Mouse (Mus musculus) embryonic fibroblast, embryonic 13.5 days (primary cell): ENCODE measurements around the gene Tsacc. TPM values are rescaled to one million over a fixed set of nuclear protein-coding genes. Genes with fewer than 3 reads are reported as not detected.
"Not testable (repeated sequence)": the region's sequence is repeated elsewhere in the genome, so short reads cannot be mapped to it uniquely, and the experiment has no call there.

Experiments used
- H3K27ac ChIP-seq: 2 replicates; pipeline ENCODE4 v1.5.1; 2012; ENCODE audit warnings: low read length, control low read depth, inconsistent platforms; ENCODE audit not compliant: insufficient read depth
- H3K4me1 ChIP-seq: 2 replicates; pipeline ENCODE4 v1.6.1; 2011; ENCODE audit warnings: low read length; ENCODE audit not compliant: control insufficient read depth, insufficient read depth
- H3K4me3 ChIP-seq: 2 replicates; pipeline ENCODE4 v1.5.1; 2011; ENCODE audit warnings: mild to moderate bottlenecking, control low read depth, low read length; ENCODE audit not compliant: insufficient read depth
- CTCF ChIP-seq: IDR thresholded peaks from 2 replicates; pipeline ENCODE4 v1.5.1; 2011; ENCODE audit warnings: mild to moderate bottlenecking, control low read depth, low read length, moderate library complexity, borderline replicate concordance; ENCODE audit not compliant: insufficient read depth
- POLR2A ChIP-seq: IDR thresholded peaks from 2 replicates; pipeline ENCODE4 v1.6.1; 2011; ENCODE audit warnings: low read depth, mild to moderate bottlenecking, control low read depth, low read length, moderate library complexity
- polyA plus RNA-seq: library from polyadenylated mRNA; stranded (reverse); fragments of >200 nt; gene quantifications from 2 replicates; pipeline ENCODE4 v1.2.4, GENCODE M21; 2011; ENCODE audit warnings: low read depth; ENCODE audit not compliant: missing spikeins, insufficient read length

Gene Tsacc
- polyA plus RNA-seq, 1 experiment: 5.5 TPM

GRCm38 (mm10) chr3:88328956-88329355 is 32.2 kb upstream of the Tsacc start:
- H3K27ac ChIP-seq: no peak overlapping the region
- H3K4me1 ChIP-seq: no peaks in the 10 kb centered on the region
- no peak overlapping the region for H3K4me3 ChIP-seq
- TF ChIP-seq CTCF: no peak
- no peak for TF ChIP-seq POLR2A

DNA sequence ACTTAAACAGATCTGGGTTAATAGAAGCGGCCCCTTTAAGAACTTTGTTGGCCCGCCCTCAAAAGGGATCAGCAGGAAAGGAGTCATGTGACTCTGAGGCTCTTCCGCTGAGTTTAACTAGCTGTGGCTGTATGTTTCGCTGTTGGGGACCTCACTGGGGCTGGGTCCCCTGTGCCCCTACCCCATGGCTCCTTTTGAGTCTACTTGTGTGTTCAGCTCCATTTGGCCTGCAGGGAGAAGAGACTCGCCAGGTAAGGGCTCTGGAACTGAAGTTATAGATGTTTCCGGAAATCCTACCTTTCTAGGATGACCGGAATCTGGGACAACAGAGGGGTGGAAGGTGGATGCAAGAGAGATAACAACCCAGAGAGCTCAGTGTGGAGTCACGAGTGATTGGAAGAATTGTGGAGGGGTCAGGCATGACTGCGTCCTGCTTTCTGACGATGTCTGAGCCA is 28.2 kb upstream of the Tsacc start, which contains the start of gene Glmp:
TSS of gene Glmp (plus strand) at position 73 of the 455 bp plus-strand sequence.
- Histone ChIP-seq H3K4me1 (no peaks in the 10 kb centered on the region), H3K4me3 (peak within 1 kb of the TSS; percentile 96), H3K27ac (no peak within 1 kb of the TSS)
- no peak for TF ChIP-seq CTCF
- TF ChIP-seq POLR2A: peak; percentile 89

DNA sequence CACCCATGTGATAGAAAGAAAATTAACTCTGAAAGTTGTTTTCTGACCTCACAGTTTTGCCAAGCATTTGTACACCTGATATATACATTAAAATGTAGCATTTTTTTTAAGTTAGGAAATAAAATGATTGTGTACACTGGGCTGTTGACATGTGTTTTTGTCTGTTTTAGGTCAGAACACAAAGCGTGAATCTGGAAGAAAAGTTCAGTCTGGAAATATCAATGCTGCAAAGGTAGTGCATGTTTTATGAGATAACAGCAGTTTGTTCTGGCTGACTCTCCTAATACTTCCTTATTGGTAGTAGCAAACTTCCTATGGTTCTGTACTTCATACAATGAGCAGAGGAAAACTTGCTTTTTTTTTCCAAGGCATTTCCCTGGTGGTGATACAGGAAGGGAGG is 2.4 kb upstream of the Tsacc start:
- TF ChIP-seq CTCF (no peak), POLR2A (no peak)

DNA sequence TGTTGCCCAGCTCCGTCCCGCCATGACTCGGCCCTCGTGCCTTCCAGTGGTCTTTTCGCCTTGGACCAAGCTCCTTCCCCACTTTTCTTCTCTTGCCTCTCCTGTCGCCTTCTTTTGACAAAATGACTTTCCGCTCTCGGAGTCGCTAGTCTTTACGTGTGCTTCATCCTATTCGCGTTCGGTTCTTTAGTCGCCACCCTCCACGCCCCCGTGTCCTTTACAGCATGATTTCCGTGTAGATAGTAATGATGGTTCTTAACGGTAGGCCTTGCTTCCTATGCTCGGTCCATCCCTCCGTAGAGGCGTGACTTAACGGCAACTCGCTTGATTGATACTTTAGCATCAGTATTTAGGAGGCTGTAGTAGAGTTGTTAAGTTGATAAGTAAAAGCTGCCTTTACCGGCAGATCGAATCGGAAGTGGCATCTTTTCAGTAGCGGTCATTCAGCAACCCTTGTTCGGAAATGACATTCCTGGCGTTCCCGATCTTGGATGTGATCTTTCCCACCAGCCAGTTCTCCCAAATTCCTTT is 587 bp upstream of the Tsacc start:
- H3K4me3 ChIP-seq: peak overlapping the region; percentile 92
- H3K4me1 ChIP-seq: no peaks in the 10 kb centered on the region
- no peak; the same call in 1 of the 2 replicates for TF ChIP-seq POLR2A
- TF ChIP-seq CTCF: no peak
- H3K27ac ChIP-seq: peak overlapping the region; percentile 81

More for the DNA sequence above, 2.4 kb upstream of the Tsacc start:
- H3K4me1 ChIP-seq: no peaks in the 10 kb centered on the region
- no peak overlapping the region for H3K27ac ChIP-seq
- H3K4me3 ChIP-seq: no peak overlapping the region

- Histone ChIP-seq H3K27ac (peak overlapping the region; percentile 77), H3K4me1 (no peaks in the 10 kb centered on the region), H3K4me3 (peak overlapping the region; percentile 55)
- TF ChIP-seq POLR2A (no peak; the same call in 1 of the 2 replicates), CTCF (no peak)
Observed at GRCm38 (mm10) chr3:88296110-88296560, 664 bp downstream of the Tsacc start.

- not testable (repeated sequence) for H3K4me1 ChIP-seq, H3K27ac ChIP-seq
- peak overlapping the region; percentile 55; the same call in 1 of the 2 replicates for H3K4me3 ChIP-seq
Observed at GRCm38 (mm10) chr3:88295272-88295671, 1.5 kb downstream of the Tsacc start.

DNA sequence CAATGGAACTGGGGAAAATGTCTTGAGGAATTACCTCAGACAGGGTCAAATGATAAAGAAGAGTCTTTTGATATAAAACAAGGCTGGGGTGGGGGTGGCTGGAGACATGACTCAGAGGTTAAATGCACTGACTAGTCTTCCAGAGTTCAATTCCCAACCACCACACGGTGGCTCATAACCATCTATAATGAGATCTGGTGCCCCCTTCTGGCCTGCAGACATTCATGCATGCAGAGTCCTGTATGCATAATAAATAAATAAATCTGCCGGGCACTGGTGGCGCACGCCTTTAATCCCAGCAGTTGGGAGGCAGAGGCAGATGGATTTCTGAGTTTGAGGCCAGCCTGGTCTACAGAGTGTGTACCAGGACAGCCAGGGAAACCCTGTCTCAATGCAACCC is 4.8 kb downstream of the Tsacc start:
- H3K4me1 ChIP-seq: no peaks in the 10 kb centered on the region
- H3K27ac ChIP-seq: no peak overlapping the region
- H3K4me3 ChIP-seq: no peak overlapping the region
- TF ChIP-seq POLR2A (no peak), CTCF (no peak)

GRCm38 (mm10) chr3:88288133-88288713 is 8.6 kb downstream of the Tsacc start:
- not testable (repeated sequence) for H3K4me1 ChIP-seq, H3K4me3 ChIP-seq, H3K27ac ChIP-seq

DNA sequence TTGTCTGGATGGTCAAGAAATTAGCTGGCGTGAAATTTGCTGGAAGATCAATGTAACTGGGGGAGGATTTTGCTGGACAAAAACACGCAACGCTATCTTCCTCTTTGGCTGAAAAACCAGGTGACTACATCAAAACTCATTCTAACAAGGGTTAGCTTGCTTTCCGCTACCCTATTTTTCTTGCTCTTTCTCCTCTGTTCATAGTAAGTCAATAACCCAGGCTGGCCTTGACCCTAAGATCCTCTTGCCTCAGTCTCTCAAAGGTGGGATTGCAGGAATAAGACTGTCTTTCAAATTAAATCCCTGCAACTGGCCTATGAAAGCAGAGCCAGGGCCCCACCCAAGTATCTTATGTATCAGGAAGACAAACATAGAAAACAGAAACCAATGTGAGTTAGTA is 9.7 kb downstream of the Tsacc start, which contains the start of gene Gm38392:
TSS of gene Gm38392 (minus strand) at position 101 of the 400 bp plus-strand sequence.
- no peak within 1 kb of the TSS for H3K27ac ChIP-seq
- H3K4me1 ChIP-seq: no peaks in the 10 kb centered on the region
- no peak within 1 kb of the TSS for H3K4me3 ChIP-seq
- TF ChIP-seq POLR2A: no peak
- no peak for TF ChIP-seq CTCF

- not testable (repeated sequence) for H3K4me1 ChIP-seq, H3K4me3 ChIP-seq, H3K27ac ChIP-seq
Observed at GRCm38 (mm10) chr3:88285565-88285895, 11.3 kb downstream of the Tsacc start.

DNA sequence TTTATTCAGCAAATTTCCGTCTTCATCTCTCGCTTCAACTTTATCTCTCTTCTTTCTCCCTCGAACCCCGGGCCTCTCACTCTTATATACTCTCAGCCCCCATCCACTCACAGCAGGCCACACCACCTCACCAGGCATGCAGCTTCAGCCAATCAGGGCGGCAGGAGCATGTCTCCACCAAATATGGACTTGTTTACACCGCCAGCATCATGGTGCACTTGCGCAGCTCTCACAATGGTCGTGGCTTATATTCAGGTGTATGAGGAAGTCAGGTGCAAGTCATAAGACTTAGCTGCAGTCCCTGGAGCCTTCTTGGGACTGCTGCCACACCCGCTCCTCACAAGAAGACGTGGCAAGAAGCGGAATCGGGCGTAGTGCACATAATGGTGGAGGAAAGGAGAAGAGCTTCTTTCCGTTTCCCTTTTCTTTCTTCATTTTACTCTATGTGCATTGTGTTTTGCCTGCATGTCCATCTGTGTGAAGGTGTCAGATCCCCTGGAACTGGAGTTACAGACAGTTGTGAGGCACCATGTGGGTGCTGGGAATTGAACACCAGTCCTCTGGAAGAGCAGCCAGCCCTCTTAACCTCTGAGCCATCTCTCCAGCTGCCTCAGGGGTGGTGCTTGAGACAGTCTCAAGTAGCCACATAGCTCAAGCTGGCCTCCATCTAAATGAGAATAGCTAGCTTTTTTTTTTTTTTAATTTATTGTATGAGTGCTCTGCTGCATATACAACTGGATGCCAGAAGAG is 11.8 kb downstream of the Tsacc start:
- not testable (repeated sequence) for H3K4me1 ChIP-seq, H3K4me3 ChIP-seq, H3K27ac ChIP-seq

DNA sequence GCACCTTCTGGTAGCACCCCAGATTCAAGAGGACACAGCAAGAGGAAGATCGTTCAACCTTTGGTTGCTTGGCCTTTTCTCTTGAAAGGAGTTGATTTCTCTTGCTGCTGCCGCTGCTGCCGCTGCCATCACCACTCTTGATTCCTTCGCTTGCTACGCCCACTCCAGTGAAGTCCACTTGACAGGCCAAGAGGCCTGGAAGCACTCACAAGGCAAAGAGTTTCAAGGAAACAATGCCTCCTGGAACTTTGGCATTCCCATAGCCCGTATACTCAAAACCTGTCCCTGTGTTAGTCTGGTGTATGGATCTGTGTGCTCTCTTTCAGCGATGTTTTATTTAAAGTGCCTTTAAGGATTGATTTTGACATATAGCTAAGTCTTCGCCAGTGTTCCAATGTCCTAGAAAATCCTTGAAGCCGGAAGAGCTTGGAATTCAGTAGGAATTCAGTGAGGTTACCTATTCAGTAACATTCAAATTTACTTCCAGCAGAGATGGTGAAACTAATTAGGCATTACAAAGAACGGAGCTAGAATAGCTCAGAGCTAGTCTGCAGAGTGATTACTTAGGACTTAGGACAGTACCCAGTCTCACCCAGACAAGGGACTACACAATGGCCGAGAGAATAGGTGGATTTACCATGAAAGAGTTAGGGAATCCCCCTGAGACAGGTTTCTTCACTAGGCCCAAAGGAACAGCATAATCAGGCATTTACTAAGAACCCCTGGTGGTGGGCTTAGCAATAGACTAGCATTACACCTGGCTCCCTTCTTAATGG is 15.5 kb downstream of the Tsacc start:
- not testable (repeated sequence) for H3K4me1 ChIP-seq, H3K4me3 ChIP-seq, H3K27ac ChIP-seq
